Mouse (Mus musculus) forebrain, embryonic 15.5 days (tissue): ENCODE measurements at regions not wholly inside any gene's neighbourhood (a gene's known extent, or its start where the extent isn't known, plus 50 kb on each side); places are given as distances from the start of the nearest gene placed in this dataset.

ENCODE experiments used
- ATAC-seq: fragments of 200-750 bp; cut with Nextera tagmentation; replicated peaks from 2 replicates; pipeline ENCODE4 v1.8.0; 2017; ENCODE audit warnings: mild to moderate bottlenecking, moderate TSS enrichment, moderate library complexity
- H3K27ac ChIP-seq: fragments of 300-500 bp; sonication (generic); replicated peaks from 2 replicates; pipeline ENCODE4 v1.5.1; 2015; ENCODE audit warnings: mild to moderate bottlenecking, inconsistent platforms
- H3K27me3 ChIP-seq: fragments of 300-500 bp; sonication (generic); 2 replicates; pipeline ENCODE4 v1.6.1; 2015; ENCODE audit warnings: inconsistent platforms
- H3K36me3 ChIP-seq: fragments of 300-500 bp; sonication (generic); 2 replicates; pipeline ENCODE4 v1.6.1; 2015; ENCODE audit warnings: mild to moderate bottlenecking, inconsistent platforms
- H3K4me1 ChIP-seq: fragments of 300-500 bp; sonication (generic); 2 replicates; pipeline ENCODE4 v1.6.1; 2015; ENCODE audit warnings: inconsistent platforms
- H3K4me2 ChIP-seq: fragments of 300-500 bp; sonication (generic); replicated peaks from 2 replicates; pipeline ENCODE4 v1.6.1; 2015; ENCODE audit warnings: mild to moderate bottlenecking, inconsistent platforms
- H3K4me3 ChIP-seq: fragments of 300-500 bp; sonication (generic); 2 replicates; pipeline ENCODE4 v1.5.1; 2015; ENCODE audit warnings: mild to moderate bottlenecking, inconsistent platforms
- H3K9ac ChIP-seq: fragments of 300-500 bp; sonication (generic); replicated peaks from 2 replicates; pipeline ENCODE4 v1.6.1; 2015; ENCODE audit warnings: mild to moderate bottlenecking, inconsistent platforms
- H3K9me3 ChIP-seq: fragments of 300-500 bp; sonication (generic); 2 replicates; pipeline ENCODE4 v1.6.1; 2016; ENCODE audit warnings: inconsistent platforms
- WGBS: fragments of 180-500 bp; shearing (Covaris S2); methylation state at CpG from one replicate; pipeline ENCODE4 v1.1.7; 2015; ENCODE audit warnings: mixed read lengths; 5-methylcytosine and 5-hydroxymethylcytosine counted together

GRCm38 (mm10) chr13:55902255-55902654 is 66.3 kb upstream of the Pitx1 start:
- no peak overlapping the region for H3K4me2 ChIP-seq
- H3K9ac ChIP-seq: no peak overlapping the region
- no peaks in the 10 kb centered on the region for H3K36me3 ChIP-seq
- H3K4me3 ChIP-seq: no peak overlapping the region
- WGBS: 86% methylated on average over 11 of the region's 11 CpGs
- no peaks in the 10 kb centered on the region for H3K9me3 ChIP-seq
- no peak overlapping the region for H3K27ac ChIP-seq
- ATAC-seq: no peak
- no peaks in the 10 kb centered on the region for H3K27me3 ChIP-seq
- H3K4me1 ChIP-seq: peaks cover 22% of the 10 kb centered on the region

- 44% methylated on average over 4 of the region's 4 CpGs for WGBS
Measured at GRCm38 (mm10) chr13:55900190-55900526, 64.2 kb upstream of the Pitx1 start.

DNA sequence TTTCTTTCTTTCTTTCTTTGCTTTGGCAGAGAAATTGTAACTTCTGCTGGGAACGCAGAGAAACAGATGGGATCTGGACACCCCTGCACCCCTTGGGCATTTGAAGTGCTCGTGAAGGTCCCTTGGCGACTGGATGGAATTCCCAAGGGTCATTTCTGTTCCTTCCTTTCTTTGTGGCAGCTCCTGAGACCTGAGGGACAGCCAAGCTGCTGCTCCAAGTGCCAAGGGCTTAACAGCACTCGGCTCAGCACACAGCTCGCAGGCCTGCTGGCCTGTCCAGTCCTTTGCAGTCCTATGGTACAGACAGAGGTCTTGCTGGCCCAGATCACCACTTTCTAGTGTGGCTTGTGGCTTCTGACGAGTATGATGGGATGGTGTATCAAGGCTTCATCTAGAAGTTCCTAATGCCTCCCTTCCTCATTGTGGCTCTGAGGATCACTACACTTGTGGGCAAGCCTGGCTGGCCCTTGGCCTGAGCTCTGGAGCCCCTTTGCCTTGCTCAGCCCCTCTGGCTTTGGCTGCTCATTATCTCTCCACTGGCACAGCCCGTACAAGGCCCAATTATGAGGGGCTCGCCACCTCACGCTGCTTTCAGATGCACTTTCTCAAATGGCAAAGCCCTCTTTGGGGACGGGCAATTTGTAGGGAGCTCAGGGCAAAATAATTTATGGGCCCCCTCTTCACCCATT is 63.7 kb upstream of the Pitx1 start:
- no peak overlapping the region for H3K9ac ChIP-seq
- peaks cover 22% of the 10 kb centered on the region for H3K4me1 ChIP-seq
- 29% methylated on average over 10 of the region's 10 CpGs for WGBS
- H3K27me3 ChIP-seq: no peaks in the 10 kb centered on the region
- no peak overlapping the region for H3K4me3 ChIP-seq
- H3K4me2 ChIP-seq: no peak overlapping the region
- ATAC-seq: peak; percentile 70
- no peaks in the 10 kb centered on the region for H3K9me3 ChIP-seq
- peak overlapping the region; percentile 52 for H3K27ac ChIP-seq
- H3K36me3 ChIP-seq: no peaks in the 10 kb centered on the region

More at GRCm38 (mm10) chr13:55900190-55900526, 64.2 kb upstream of the Pitx1 start:
- H3K4me2 ChIP-seq: no peak overlapping the region
- H3K27me3 ChIP-seq: no peaks in the 10 kb centered on the region
- H3K36me3 ChIP-seq: no peaks in the 10 kb centered on the region
- peak overlapping the region; percentile 52; the same call in 1 of the 2 replicates for H3K27ac ChIP-seq
- no peak overlapping the region for H3K4me3 ChIP-seq
- peaks cover 22% of the 10 kb centered on the region for H3K4me1 ChIP-seq
- no peak overlapping the region for H3K9ac ChIP-seq
- H3K9me3 ChIP-seq: no peaks in the 10 kb centered on the region
- ATAC-seq: no peak

DNA sequence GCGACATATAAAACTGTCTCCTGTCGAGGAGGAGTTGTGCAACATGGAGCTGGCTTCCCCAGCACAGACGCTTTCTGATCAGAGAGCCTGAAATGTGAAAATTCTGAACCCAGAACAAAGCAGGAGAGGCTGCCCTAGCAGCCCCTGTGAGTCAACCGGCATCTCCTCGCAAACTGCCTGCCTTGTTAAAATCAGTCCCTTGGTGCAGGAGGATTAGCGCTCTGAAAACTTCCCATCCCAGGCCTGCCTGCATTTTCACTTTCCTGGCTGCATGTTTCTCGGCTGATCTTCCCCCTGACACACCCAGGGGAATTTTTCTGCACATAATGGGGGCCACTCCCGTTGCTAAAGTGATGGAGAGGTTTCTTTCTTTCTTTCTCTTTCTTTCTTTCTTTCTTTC is 63.0 kb upstream of the Pitx1 start:
- Histone ChIP-seq H3K4me3 (no peak overlapping the region), H3K27me3 (no peaks in the 10 kb centered on the region), H3K27ac (peak overlapping the region; percentile 35; the same call in 1 of the 2 replicates), H3K36me3 (no peaks in the 10 kb centered on the region), H3K4me2 (no peak overlapping the region), H3K9me3 (no peaks in the 10 kb centered on the region), H3K4me1 (peaks cover 22% of the 10 kb centered on the region), H3K9ac (0 out of 2 replicates have a peak overlapping the region, but pooled peaks have one; percentile 23)
- 11% methylated on average over 8 of the region's 8 CpGs for WGBS
- no peak for ATAC-seq

DNA sequence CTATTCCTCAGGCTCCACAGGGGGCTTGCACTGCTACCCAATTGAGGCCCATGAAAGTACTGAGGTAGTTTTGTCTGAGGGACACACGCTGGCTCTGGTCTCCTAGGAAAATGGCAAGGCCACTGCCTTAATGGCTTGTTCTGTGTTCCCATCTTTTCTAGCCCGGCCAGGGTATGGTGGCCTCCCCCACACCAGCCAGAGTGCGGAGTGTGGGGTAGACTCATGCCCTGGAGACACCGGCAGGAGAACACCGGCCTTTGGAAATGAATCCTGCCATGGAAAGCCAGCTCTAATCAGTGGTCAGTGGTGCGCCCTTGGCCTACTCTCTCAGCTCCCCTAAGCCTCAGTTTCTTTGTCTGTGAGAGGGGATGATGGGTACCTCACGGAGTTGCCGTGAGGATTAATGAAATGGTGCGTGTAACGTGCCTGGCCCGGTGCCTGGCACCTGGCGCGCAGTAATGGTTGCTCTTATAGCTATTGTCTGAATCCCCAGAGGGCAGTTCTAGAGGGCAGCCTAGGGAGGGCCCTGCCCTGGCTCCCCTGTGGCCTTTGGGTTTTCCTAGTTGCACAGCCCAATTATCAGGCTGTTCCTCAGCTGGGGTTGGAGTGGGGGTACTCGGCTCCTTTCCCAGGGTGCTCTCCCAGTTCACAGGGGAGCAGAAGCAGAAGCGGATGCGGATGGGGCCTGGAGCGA is 62.4 kb upstream of the Pitx1 start:
- H3K4me2 ChIP-seq: no peak overlapping the region
- H3K4me1 ChIP-seq: peaks cover 27% of the 10 kb centered on the region
- 23% methylated on average over 17 of the region's 17 CpGs for WGBS
- no peak overlapping the region for H3K4me3 ChIP-seq
- H3K27ac ChIP-seq: peak overlapping the region; percentile 35; the same call in 1 of the 2 replicates
- H3K27me3 ChIP-seq: no peaks in the 10 kb centered on the region
- H3K9ac ChIP-seq: no peak overlapping the region
- no peaks in the 10 kb centered on the region for H3K36me3 ChIP-seq
- no peaks in the 10 kb centered on the region for H3K9me3 ChIP-seq
- peak; percentile 49; the same call in 1 of the 2 replicates for ATAC-seq

GRCm38 (mm10) chr13:55895505-55895904 is 59.5 kb upstream of the Pitx1 start:
- H3K36me3 ChIP-seq: no peaks in the 10 kb centered on the region
- H3K4me2 ChIP-seq: no peak overlapping the region
- H3K4me1 ChIP-seq: peaks cover 29% of the 10 kb centered on the region
- no peaks in the 10 kb centered on the region for H3K27me3 ChIP-seq
- no peak overlapping the region for H3K9ac ChIP-seq
- H3K9me3 ChIP-seq: no peaks in the 10 kb centered on the region
- ATAC-seq: no peak
- H3K27ac ChIP-seq: no peak overlapping the region
- H3K4me3 ChIP-seq: no peak overlapping the region
- WGBS: 95% methylated on average over 5 of the region's 5 CpGs

GRCm38 (mm10) chr13:55893154-55894018 is 57.4 kb upstream of the Pitx1 start:
- H3K9ac ChIP-seq: no peak overlapping the region
- H3K4me2 ChIP-seq: no peak overlapping the region
- H3K4me3 ChIP-seq: no peak overlapping the region
- no peaks in the 10 kb centered on the region for H3K27me3 ChIP-seq
- H3K9me3 ChIP-seq: no peaks in the 10 kb centered on the region
- WGBS: 55% methylated on average over 25 of the region's 25 CpGs
- no peak for ATAC-seq
- no peak overlapping the region for H3K27ac ChIP-seq
- no peaks in the 10 kb centered on the region for H3K36me3 ChIP-seq
- H3K4me1 ChIP-seq: peaks cover 11% of the 10 kb centered on the region

- Histone ChIP-seq H3K4me2 (no peak overlapping the region), H3K27me3 (no peaks in the 10 kb centered on the region), H3K4me1 (peaks cover 9% of the 10 kb centered on the region; the same call in 1 of the 2 replicates), H3K9me3 (no peaks in the 10 kb centered on the region), H3K9ac (no peak overlapping the region), H3K4me3 (no peak overlapping the region), H3K27ac (no peak overlapping the region), H3K36me3 (no peaks in the 10 kb centered on the region)
- WGBS: 96% methylated on average over 3 of the region's 3 CpGs
- no peak for ATAC-seq
Measured at GRCm38 (mm10) chr13:55892250-55892649, 56.3 kb upstream of the Pitx1 start.

DNA sequence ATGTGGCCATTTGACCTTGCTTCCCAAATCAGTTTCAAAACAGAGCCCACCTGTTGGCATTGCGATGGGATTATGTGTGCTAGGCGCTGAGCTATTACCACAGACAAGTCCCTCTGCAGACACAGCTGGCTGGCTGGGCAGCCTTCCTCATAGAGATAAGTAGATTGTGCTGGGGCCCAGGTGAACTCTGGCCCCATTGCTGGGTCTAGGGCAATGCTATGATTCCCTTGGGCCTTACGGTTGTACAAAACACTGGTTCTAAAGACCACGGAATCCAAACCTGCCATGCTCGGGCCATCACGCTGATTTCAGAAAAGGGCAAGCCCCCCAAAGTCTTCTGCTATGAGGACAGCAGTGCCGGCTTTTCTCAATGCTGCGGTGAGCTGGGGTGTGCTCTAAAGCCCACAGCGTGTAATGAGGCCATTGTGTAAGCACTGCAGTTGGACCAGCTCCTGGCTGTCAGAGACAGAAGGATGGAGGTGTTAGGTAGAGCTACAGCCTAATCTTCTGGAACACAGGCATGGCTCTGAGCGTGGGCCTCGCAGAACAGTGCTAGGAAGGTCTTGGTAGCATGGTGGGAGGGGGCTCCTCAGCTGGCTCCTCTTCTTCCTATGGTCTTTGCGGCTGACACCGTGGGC is 51.2 kb upstream of the Pitx1 start:
- no peak overlapping the region for H3K4me2 ChIP-seq
- no peak overlapping the region for H3K27ac ChIP-seq
- no peak overlapping the region for H3K9ac ChIP-seq
- no peaks in the 10 kb centered on the region for H3K4me1 ChIP-seq
- H3K36me3 ChIP-seq: no peaks in the 10 kb centered on the region
- ATAC-seq: no peak
- no peaks in the 10 kb centered on the region for H3K9me3 ChIP-seq
- WGBS: 91% methylated on average over 13 of the region's 13 CpGs
- no peak overlapping the region for H3K4me3 ChIP-seq
- no peaks in the 10 kb centered on the region for H3K27me3 ChIP-seq
